Mouse (Mus musculus) intestine, embryonic 14.5 days (tissue): Measurements from ENCODE around the gene Fn1. TPM values are rescaled to one million over a fixed set of nuclear protein-coding genes. Genes with fewer than 3 reads are reported as not detected.

Experiments used
- ATAC-seq: fragments of 200-750 bp; cut with Nextera tagmentation; replicated peaks from 2 replicates; pipeline ENCODE4 v1.8.0; 2017; ENCODE audit warnings: low read depth, moderate number of reproducible peaks, moderate TSS enrichment, moderate library complexity; ENCODE audit not compliant: low FRiP score, low TSS enrichment
- DNase-seq: peaks from one replicate; pipeline ENCODE4 v3.0.0-alpha.2; 2018; ENCODE audit warnings: low spot score
- H3K27ac ChIP-seq: fragments of 300-500 bp; sonication (generic); 2 replicates; pipeline ENCODE4 v1.5.1; 2014; ENCODE audit warnings: low read depth, mild to moderate bottlenecking, control low read depth
- H3K27me3 ChIP-seq: fragments of 300-500 bp; sonication (generic); replicated peaks from 2 replicates; pipeline ENCODE4 v1.6.1; 2014; ENCODE audit warnings: low read length, control low read depth; ENCODE audit not compliant: control insufficient read depth, insufficient read depth
- H3K36me3 ChIP-seq: fragments of 300-500 bp; sonication (generic); 2 replicates; pipeline ENCODE4 v1.6.1; 2014; ENCODE audit warnings: low read length, control low read depth; ENCODE audit not compliant: control insufficient read depth, insufficient read depth
- H3K4me1 ChIP-seq: fragments of 300-500 bp; sonication (generic); replicated peaks from 2 replicates; pipeline ENCODE4 v1.6.1; 2014; ENCODE audit warnings: low read length, control low read depth, mixed read lengths; ENCODE audit not compliant: control insufficient read depth, insufficient read depth
- H3K4me2 ChIP-seq: fragments of 300-500 bp; sonication (generic); 2 replicates; pipeline ENCODE4 v1.6.1; 2014; ENCODE audit warnings: low read length
- H3K4me3 ChIP-seq: fragments of 300-500 bp; sonication (generic); 2 replicates; pipeline ENCODE4 v1.5.1; 2014; ENCODE audit warnings: low read depth, low read length, control low read depth, mixed read lengths
- H3K9ac ChIP-seq: fragments of 300-500 bp; sonication (generic); 2 replicates; pipeline ENCODE4 v1.6.1; 2014; ENCODE audit warnings: mild to moderate bottlenecking, low read length
- H3K9me3 ChIP-seq: fragments of 300-500 bp; sonication (generic); 2 replicates; pipeline ENCODE4 v1.6.1; 2016; ENCODE audit warnings: low read length, control low read depth; ENCODE audit not compliant: control insufficient read depth
- WGBS: fragments of 180-500 bp; shearing (Covaris S2); extraction: QIAGEN DNeasy Blood & Tissue Kit; methylation state at CpG from one replicate; pipeline ENCODE4 v1.1.7; 2014; 5-methylcytosine and 5-hydroxymethylcytosine counted together
- polyA plus RNA-seq: library from polyadenylated mRNA; unstranded; fragments of >200 nt; fragmentation: Nextera tagmentation; extraction: Ambion mirVana; gene quantifications from 2 replicates; pipeline ENCODE4 v1.2.1, GENCODE M21; 2014

The Fn1 gene
- polyA plus RNA-seq, 1 experiment from 2014 or later, result 115 TPM

GRCm38 (mm10) chr1:71606600-71607325 lies 46.2 kb downstream of the Fn1 start:
- Histone ChIP-seq H3K4me1 (no peaks in the 10 kb centered on the region), H3K27me3 (no peaks in the 10 kb centered on the region), H3K36me3 (peaks cover 96% of the 10 kb centered on the region), H3K4me2 (no peak overlapping the region), H3K27ac (no peak overlapping the region), H3K9me3 (no peaks in the 10 kb centered on the region), H3K9ac (no peak overlapping the region), H3K4me3 (no peak overlapping the region)
- WGBS, result 89% methylated on average over 8 of the region's 8 CpGs
- no peak for DNase-seq
- no peak for ATAC-seq

DNA sequence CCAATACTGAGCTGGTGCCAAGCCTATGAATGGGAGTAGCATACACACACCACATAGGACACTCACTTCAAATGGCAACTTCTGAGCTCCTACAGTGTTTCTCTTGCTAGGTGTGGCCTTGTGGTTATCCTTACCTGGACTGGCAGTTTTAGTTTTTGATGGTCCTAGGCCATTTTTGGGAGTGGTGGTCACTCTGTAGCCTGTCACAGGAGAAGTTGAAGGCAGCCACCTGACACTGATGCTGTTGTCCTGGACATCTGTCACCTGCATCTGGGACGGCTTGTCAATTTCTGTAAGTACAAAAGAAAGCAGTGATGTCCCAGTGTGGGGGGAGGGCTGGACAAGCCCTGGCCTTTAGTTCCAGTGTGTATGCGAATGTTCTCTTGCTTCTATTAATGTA lies 47.2 kb downstream of the Fn1 start:
- DNase-seq (no peak), ATAC-seq (no peak)
- no peaks in the 10 kb centered on the region for H3K9me3 ChIP-seq
- H3K4me2 ChIP-seq, result no peak overlapping the region
- peaks cover 96% of the 10 kb centered on the region for H3K36me3 ChIP-seq
- no peak overlapping the region for H3K27ac ChIP-seq
- no peak overlapping the region for H3K4me3 ChIP-seq
- no peaks in the 10 kb centered on the region for H3K27me3 ChIP-seq
- no peaks in the 10 kb centered on the region for H3K4me1 ChIP-seq
- WGBS, result 87% methylated on average over 2 of the region's 2 CpGs
- H3K9ac ChIP-seq, result no peak overlapping the region

DNA sequence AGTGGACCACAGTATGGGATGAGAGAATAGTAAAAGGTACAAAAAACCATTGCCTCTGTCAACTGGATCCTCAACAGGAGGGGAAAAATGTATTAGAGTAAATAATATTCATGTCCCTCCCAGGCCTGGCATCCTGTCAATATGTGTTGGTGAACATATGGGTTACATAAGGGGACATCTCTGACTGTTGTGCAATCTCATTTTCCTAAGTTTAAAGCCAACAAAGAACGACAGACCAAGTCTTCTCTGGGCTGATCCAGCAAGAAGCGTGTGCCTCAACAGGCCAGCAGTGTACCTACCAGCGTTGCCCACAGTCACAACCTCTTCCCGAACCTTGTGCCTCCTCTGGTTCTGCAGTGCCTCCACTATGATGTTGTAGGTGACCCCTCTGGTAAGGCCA lies 57.6 kb downstream of the Fn1 start:
- DNase-seq (no peak), ATAC-seq (no peak)
- no peak overlapping the region for H3K4me2 ChIP-seq
- no peaks in the 10 kb centered on the region for H3K27me3 ChIP-seq
- no peak overlapping the region for H3K9ac ChIP-seq
- H3K4me3 ChIP-seq, result no peak overlapping the region
- H3K9me3 ChIP-seq, result no peaks in the 10 kb centered on the region
- no peak overlapping the region for H3K27ac ChIP-seq
- H3K36me3 ChIP-seq, result peaks cover 95% of the 10 kb centered on the region
- no peaks in the 10 kb centered on the region for H3K4me1 ChIP-seq
- WGBS, result 91% methylated on average over 4 of the region's 4 CpGs

GRCm38 (mm10) chr1:71594268-71594667 lies 58.7 kb downstream of the Fn1 start:
- H3K9ac ChIP-seq, result no peak overlapping the region
- no peak for DNase-seq
- H3K27me3 ChIP-seq, result no peaks in the 10 kb centered on the region
- H3K36me3 ChIP-seq, result peaks cover 96% of the 10 kb centered on the region
- no peak overlapping the region for H3K4me2 ChIP-seq
- WGBS, result 91% methylated on average over 2 of the region's 2 CpGs
- no peaks in the 10 kb centered on the region for H3K9me3 ChIP-seq
- no peak for ATAC-seq
- H3K4me1 ChIP-seq, result no peaks in the 10 kb centered on the region
- H3K27ac ChIP-seq, result no peak overlapping the region
- no peak overlapping the region for H3K4me3 ChIP-seq

DNA sequence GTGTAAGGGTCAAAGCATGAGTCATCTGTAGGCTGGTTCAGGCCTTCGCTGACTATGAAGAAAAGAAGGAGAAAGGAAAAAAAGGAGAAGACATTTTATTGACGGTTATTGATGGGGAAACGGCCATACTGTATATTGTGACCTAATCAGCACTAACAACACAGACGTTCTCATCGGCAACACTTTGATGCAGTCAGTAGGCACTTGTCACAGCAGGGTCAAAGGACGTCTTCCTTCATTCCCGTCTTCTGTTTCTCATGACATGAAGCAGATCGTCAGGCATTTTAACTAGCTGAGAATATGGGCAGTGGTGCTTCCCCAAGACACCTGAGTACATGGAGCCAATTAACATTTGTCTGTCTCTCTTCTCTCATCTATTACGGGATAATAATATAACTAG lies 59.8 kb downstream of the Fn1 start:
- H3K9me3 ChIP-seq, result no peaks in the 10 kb centered on the region
- 93% methylated on average over 9 of the region's 9 CpGs for WGBS
- no peaks in the 10 kb centered on the region for H3K4me1 ChIP-seq
- H3K36me3 ChIP-seq, result peaks cover 96% of the 10 kb centered on the region
- ATAC-seq (no peak), DNase-seq (no peak)
- no peaks in the 10 kb centered on the region for H3K27me3 ChIP-seq
- H3K27ac ChIP-seq, result no peak overlapping the region
- H3K9ac ChIP-seq, result no peak overlapping the region
- no peak overlapping the region for H3K4me3 ChIP-seq
- H3K4me2 ChIP-seq, result no peak overlapping the region

DNA sequence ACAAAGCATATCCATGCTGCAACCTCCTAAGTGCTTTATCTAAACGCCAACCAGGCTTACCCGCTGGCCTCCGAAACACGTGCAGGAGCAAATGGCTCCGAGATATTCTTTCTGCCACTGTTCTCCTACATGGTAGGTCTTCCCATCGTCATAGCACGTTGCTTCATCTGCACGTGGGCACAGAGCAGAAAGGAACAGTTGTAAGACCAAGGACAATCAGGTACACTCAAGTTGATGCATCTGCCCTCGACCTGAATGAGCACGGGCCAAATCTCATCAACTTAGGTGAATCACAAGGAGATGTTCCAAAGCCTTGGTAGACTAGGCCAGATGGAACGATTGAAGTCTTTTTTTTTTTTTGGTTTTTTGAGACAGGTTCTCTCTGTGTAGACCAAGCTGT lies 63.0 kb downstream of the Fn1 start:
- ATAC-seq (no peak), DNase-seq (no peak)
- H3K4me2 ChIP-seq, result no peak overlapping the region
- H3K4me1 ChIP-seq, result no peaks in the 10 kb centered on the region
- WGBS, result 97% methylated on average over 11 of the region's 11 CpGs
- H3K27ac ChIP-seq, result no peak overlapping the region
- no peak overlapping the region for H3K9ac ChIP-seq
- no peak overlapping the region for H3K4me3 ChIP-seq
- H3K36me3 ChIP-seq, result peaks cover 97% of the 10 kb centered on the region
- no peaks in the 10 kb centered on the region for H3K9me3 ChIP-seq
- no peaks in the 10 kb centered on the region for H3K27me3 ChIP-seq

DNA sequence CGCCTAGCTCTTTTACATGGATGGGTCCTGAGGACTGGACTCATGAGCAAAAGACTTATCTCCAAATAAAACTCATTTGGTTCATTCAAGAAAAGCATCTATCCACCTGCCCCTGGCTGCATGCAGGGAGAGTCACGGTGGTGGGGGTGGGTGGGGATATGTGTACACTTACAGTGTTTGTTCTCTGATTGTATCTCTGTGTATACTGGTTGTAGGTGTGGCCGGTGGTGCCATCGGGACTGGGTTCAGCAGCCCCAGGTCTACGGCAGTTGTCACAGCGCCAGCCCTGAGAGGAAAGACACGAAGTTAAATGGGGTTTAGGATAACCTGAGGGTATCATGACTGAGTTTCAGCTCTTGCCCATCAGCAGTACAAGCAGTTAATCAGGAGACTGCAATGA lies 66.3 kb downstream of the Fn1 start:
- no peaks in the 10 kb centered on the region for H3K4me1 ChIP-seq
- H3K27ac ChIP-seq, result no peak overlapping the region
- H3K4me2 ChIP-seq, result no peak overlapping the region
- H3K4me3 ChIP-seq, result no peak overlapping the region
- WGBS, result 81% methylated on average over 7 of the region's 7 CpGs
- H3K9ac ChIP-seq, result no peak overlapping the region
- DNase-seq (no peak), ATAC-seq (no peak)
- no peaks in the 10 kb centered on the region for H3K27me3 ChIP-seq
- peaks cover 69% of the 10 kb centered on the region for H3K36me3 ChIP-seq
- H3K9me3 ChIP-seq, result no peaks in the 10 kb centered on the region

DNA sequence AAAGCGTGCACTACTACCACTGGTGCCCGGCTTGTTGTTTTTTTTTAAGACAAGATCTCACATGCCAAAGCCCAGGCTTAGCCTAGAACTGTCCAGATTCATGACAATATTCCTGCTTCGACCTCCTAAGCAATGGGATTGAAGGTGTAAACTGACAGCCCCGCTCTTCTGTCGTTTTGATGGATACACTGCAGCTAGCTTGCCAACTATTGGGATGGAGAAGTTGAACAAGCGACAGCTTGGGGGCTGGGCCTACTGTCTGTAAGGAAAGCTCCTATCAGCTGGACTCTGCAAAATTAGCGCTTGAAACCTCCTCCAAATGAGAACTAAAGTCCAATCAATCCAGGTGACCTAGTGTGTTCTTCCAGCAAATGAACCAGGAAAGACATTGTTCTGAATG lies 69.1 kb downstream of the Fn1 start:
- Histone ChIP-seq H3K4me3 (no peak overlapping the region), H3K36me3 (peaks cover 61% of the 10 kb centered on the region), H3K9ac (no peak overlapping the region), H3K4me1 (no peaks in the 10 kb centered on the region), H3K27me3 (no peaks in the 10 kb centered on the region), H3K9me3 (no peaks in the 10 kb centered on the region), H3K27ac (no peak overlapping the region), H3K4me2 (no peak overlapping the region)
- ATAC-seq (no peak), DNase-seq (no peak)
- 93% methylated on average over 7 of the region's 7 CpGs for WGBS

DNA sequence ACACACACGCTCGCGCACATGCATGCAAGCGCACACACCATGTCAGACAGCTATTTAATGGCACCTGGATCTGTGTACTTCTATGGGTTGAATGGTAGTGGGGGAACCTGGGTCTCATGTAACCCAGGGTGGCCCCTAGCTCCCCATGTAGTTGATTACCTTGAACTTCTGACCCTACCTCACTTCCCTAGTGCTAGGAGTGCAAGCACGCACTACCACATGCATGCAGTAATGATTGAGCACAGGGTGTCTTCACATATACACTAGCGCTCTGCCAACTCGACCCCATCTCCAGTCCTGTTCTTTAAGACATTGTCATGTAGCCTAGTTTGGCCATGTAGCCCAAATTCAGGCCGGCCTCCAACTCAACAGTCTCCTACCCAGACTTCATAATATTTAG lies 69.7 kb downstream of the Fn1 start:
- Histone ChIP-seq H3K9ac (no peak overlapping the region), H3K4me3 (no peak overlapping the region), H3K4me1 (no peaks in the 10 kb centered on the region), H3K27me3 (no peaks in the 10 kb centered on the region), H3K4me2 (no peak overlapping the region), H3K9me3 (no peaks in the 10 kb centered on the region), H3K27ac (no peak overlapping the region), H3K36me3 (peaks cover 61% of the 10 kb centered on the region)
- 88% methylated on average over 8 of the region's 8 CpGs for WGBS
- no peak for DNase-seq
- ATAC-seq, result no peak
